Mouse (Mus musculus) heart, embryonic 15.5 days (tissue): ENCODE data around the gene Inca1. TPM values are rescaled to one million over a fixed set of nuclear protein-coding genes. Genes with fewer than 3 reads are reported as not detected.

Source experiments
- ATAC-seq: fragments of 200-750 bp; cut with Nextera tagmentation; replicated peaks from 2 replicates; pipeline ENCODE4 v1.8.0; 2017; ENCODE audit warnings: low read depth, moderate TSS enrichment; ENCODE audit not compliant: insufficient number of reproducible peaks, insufficient read depth, low FRiP score
- H3K27ac ChIP-seq: fragments of 300-500 bp; sonication (generic); 2 replicates; pipeline ENCODE4 v1.5.1; 2015; ENCODE audit warnings: mild to moderate bottlenecking, inconsistent platforms
- H3K27me3 ChIP-seq: fragments of 300-500 bp; sonication (generic); 2 replicates; pipeline ENCODE4 v1.6.1; 2015; ENCODE audit warnings: inconsistent platforms
- H3K36me3 ChIP-seq: fragments of 300-500 bp; sonication (generic); 2 replicates; pipeline ENCODE4 v1.6.1; 2015; ENCODE audit warnings: mild to moderate bottlenecking, inconsistent platforms
- H3K4me1 ChIP-seq: fragments of 300-500 bp; sonication (generic); replicated peaks from 2 replicates; pipeline ENCODE4 v1.6.1; 2015; ENCODE audit warnings: inconsistent platforms
- H3K4me2 ChIP-seq: fragments of 300-500 bp; sonication (generic); 2 replicates; pipeline ENCODE4 v1.6.1; 2015; ENCODE audit warnings: inconsistent platforms, mild to moderate bottlenecking, moderate library complexity
- H3K4me3 ChIP-seq: fragments of 300-500 bp; sonication (generic); 2 replicates; pipeline ENCODE4 v1.5.1; 2015; ENCODE audit warnings: mild to moderate bottlenecking, inconsistent platforms
- H3K9ac ChIP-seq: fragments of 300-500 bp; sonication (generic); 2 replicates; pipeline ENCODE4 v1.6.1; 2015; ENCODE audit warnings: mild to moderate bottlenecking, inconsistent platforms
- H3K9me3 ChIP-seq: fragments of 300-500 bp; sonication (generic); replicated peaks from 2 replicates; pipeline ENCODE4 v1.6.1; 2016; ENCODE audit warnings: inconsistent platforms
- WGBS: fragments of 180-500 bp; shearing (Covaris S2); methylation state at CpG from one replicate; pipeline ENCODE4 v1.1.7; 2015; ENCODE audit warnings: mixed read lengths; 5-methylcytosine and 5-hydroxymethylcytosine counted together
- polyA plus RNA-seq: library from polyadenylated mRNA; unstranded; fragments of >200 nt; fragmentation: Nextera tagmentation; extraction: Ambion mirVana; gene quantifications from 2 replicates; pipeline ENCODE4 v1.2.1, GENCODE M21; 2015

The Inca1 gene
- polyA plus RNA-seq, 1 experiment from 2014 or later = 1.4 TPM

GRCm38 (mm10) chr11:70681170-70681569 lies 18.8 kb downstream of the Inca1 start:
- 65% methylated on average over 12 of the region's 12 CpGs for WGBS
- peaks cover 60% of the 10 kb centered on the region for H3K36me3 ChIP-seq
- no peaks in the 10 kb centered on the region for H3K9me3 ChIP-seq
- H3K4me1 ChIP-seq = peaks cover 8% of the 10 kb centered on the region
- no peak overlapping the region for H3K27ac ChIP-seq
- ATAC-seq = no peak
- H3K4me2 ChIP-seq = no peak overlapping the region
- H3K4me3 ChIP-seq = no peak overlapping the region
- H3K9ac ChIP-seq = no peak overlapping the region
- H3K27me3 ChIP-seq = no peaks in the 10 kb centered on the region

- ATAC-seq = no peak
- Histone ChIP-seq H3K9me3 (no peaks in the 10 kb centered on the region), H3K27ac (no peak overlapping the region), H3K27me3 (no peaks in the 10 kb centered on the region), H3K4me3 (no peak overlapping the region), H3K4me2 (no peak overlapping the region), H3K4me1 (peaks cover 12% of the 10 kb centered on the region), H3K36me3 (peaks cover 59% of the 10 kb centered on the region), H3K9ac (no peak overlapping the region)
- 84% methylated on average over 8 of the region's 8 CpGs for WGBS
Observed at GRCm38 (mm10) chr11:70679894-70680293, 20.1 kb downstream of the Inca1 start.

GRCm38 (mm10) chr11:70679361-70679760 lies 20.6 kb downstream of the Inca1 start:
- peaks cover 56% of the 10 kb centered on the region for H3K36me3 ChIP-seq
- H3K9ac ChIP-seq = no peak overlapping the region
- H3K9me3 ChIP-seq = no peaks in the 10 kb centered on the region
- H3K4me2 ChIP-seq = no peak overlapping the region
- no peak for ATAC-seq
- H3K27ac ChIP-seq = no peak overlapping the region
- H3K4me1 ChIP-seq = peaks cover 14% of the 10 kb centered on the region
- 92% methylated on average over 8 of the region's 8 CpGs for WGBS
- no peaks in the 10 kb centered on the region for H3K27me3 ChIP-seq
- H3K4me3 ChIP-seq = no peak overlapping the region

- Histone ChIP-seq H3K4me2 (no peak overlapping the region), H3K4me3 (no peak overlapping the region), H3K4me1 (peaks cover 16% of the 10 kb centered on the region), H3K9ac (no peak overlapping the region), H3K36me3 (peaks cover 49% of the 10 kb centered on the region), H3K27me3 (no peaks in the 10 kb centered on the region), H3K9me3 (no peaks in the 10 kb centered on the region), H3K27ac (no peak overlapping the region)
- ATAC-seq = no peak
- WGBS = 85% methylated on average over 2 of the region's 2 CpGs
Observed at GRCm38 (mm10) chr11:70678576-70678975, 21.4 kb downstream of the Inca1 start.

GRCm38 (mm10) chr11:70678092-70678491 lies 21.9 kb downstream of the Inca1 start:
- Histone ChIP-seq H3K9ac (no peak overlapping the region), H3K4me3 (no peak overlapping the region), H3K27me3 (no peaks in the 10 kb centered on the region), H3K4me2 (no peak overlapping the region), H3K27ac (no peak overlapping the region), H3K36me3 (peaks cover 44% of the 10 kb centered on the region), H3K9me3 (no peaks in the 10 kb centered on the region), H3K4me1 (peaks cover 16% of the 10 kb centered on the region)
- ATAC-seq = no peak
- 80% methylated on average over 9 of the region's 9 CpGs for WGBS

- peaks cover 20% of the 10 kb centered on the region for H3K4me1 ChIP-seq
- no peak overlapping the region for H3K9ac ChIP-seq
- no peak overlapping the region for H3K27ac ChIP-seq
- no peak for ATAC-seq
- WGBS = 70% methylated on average over 11 of the region's 11 CpGs
- no peaks in the 10 kb centered on the region for H3K9me3 ChIP-seq
- no peak overlapping the region for H3K4me2 ChIP-seq
- no peaks in the 10 kb centered on the region for H3K27me3 ChIP-seq
- no peak overlapping the region for H3K4me3 ChIP-seq
- peaks cover 22% of the 10 kb centered on the region for H3K36me3 ChIP-seq
Observed at GRCm38 (mm10) chr11:70674501-70674900, 25.5 kb downstream of the Inca1 start.

- Histone ChIP-seq H3K4me3 (no peak overlapping the region), H3K27me3 (no peaks in the 10 kb centered on the region), H3K27ac (no peak overlapping the region), H3K4me2 (no peak overlapping the region), H3K4me1 (peaks cover 20% of the 10 kb centered on the region), H3K36me3 (peaks cover 18% of the 10 kb centered on the region), H3K9me3 (no peaks in the 10 kb centered on the region), H3K9ac (no peak overlapping the region)
- no peak for ATAC-seq
- WGBS = 81% methylated on average over 6 of the region's 6 CpGs
Observed at GRCm38 (mm10) chr11:70674014-70674413, 25.9 kb downstream of the Inca1 start.

GRCm38 (mm10) chr11:70671333-70672047 lies 28.5 kb downstream of the Inca1 start:
- Histone ChIP-seq H3K4me3 (peak overlapping the region; percentile 61; the same call in 1 of the 2 replicates), H3K27ac (no peak overlapping the region), H3K9ac (no peak overlapping the region), H3K36me3 (peaks cover 17% of the 10 kb centered on the region; the same call in 1 of the 2 replicates), H3K9me3 (no peaks in the 10 kb centered on the region), H3K27me3 (no peaks in the 10 kb centered on the region), H3K4me1 (peaks cover 32% of the 10 kb centered on the region), H3K4me2 (peak overlapping the region; percentile 88; the same call in 1 of the 2 replicates)
- no peak for ATAC-seq
- 78% methylated on average over 16 of the region's 16 CpGs for WGBS

- Histone ChIP-seq H3K9me3 (no peaks in the 10 kb centered on the region), H3K9ac (peak overlapping the region; percentile 77), H3K4me2 (peak overlapping the region; percentile 88), H3K4me3 (peak overlapping the region; percentile 61), H3K4me1 (peaks cover 26% of the 10 kb centered on the region), H3K27ac (peak overlapping the region; percentile 97), H3K36me3 (peaks cover 19% of the 10 kb centered on the region), H3K27me3 (no peaks in the 10 kb centered on the region)
- ATAC-seq = no peak
- WGBS = 43% methylated on average over 14 of the region's 14 CpGs
Observed at GRCm38 (mm10) chr11:70670483-70670882, 29.5 kb downstream of the Inca1 start.

GRCm38 (mm10) chr11:70669582-70670345 lies 30.2 kb downstream of the Inca1 start:
- no peaks in the 10 kb centered on the region for H3K27me3 ChIP-seq
- WGBS = 1% methylated on average over 31 of the region's 31 CpGs
- H3K4me1 ChIP-seq = peaks cover 26% of the 10 kb centered on the region
- no peaks in the 10 kb centered on the region for H3K9me3 ChIP-seq
- peak overlapping the region; percentile 77 for H3K9ac ChIP-seq
- H3K27ac ChIP-seq = peak overlapping the region; percentile 97
- peaks cover 20% of the 10 kb centered on the region for H3K36me3 ChIP-seq
- ATAC-seq = peak; percentile 7; the same call in 1 of the 2 replicates
- peak overlapping the region; percentile 88 for H3K4me2 ChIP-seq
- peak overlapping the region; percentile 61 for H3K4me3 ChIP-seq

- Histone ChIP-seq H3K4me1 (peaks cover 23% of the 10 kb centered on the region), H3K9me3 (no peaks in the 10 kb centered on the region), H3K9ac (peak within 1 kb of the TSS; percentile 77), H3K4me3 (peak within 1 kb of the TSS; percentile 61), H3K36me3 (peaks cover 26% of the 10 kb centered on the region), H3K4me2 (peak within 1 kb of the TSS; percentile 88), H3K27ac (peak within 1 kb of the TSS; percentile 97), H3K27me3 (no peaks in the 10 kb centered on the region)
- peak; percentile 94 for ATAC-seq
- under 1% methylated on average over 44 of the region's 44 CpGs for WGBS
Observed at GRCm38 (mm10) chr11:70668771-70669505, 31.0 kb downstream of the Inca1 start, which contains the start of gene Spag7. Spag7 (minus strand) TSS chr11:70669416.
